Mouse (Mus musculus) kidney, adult 2 months (tissue): Measurements from ENCODE around the gene Cxcr2.

Experiments used
- CTCF ChIP-seq: fragments of 200-500 bp; conservative IDR thresholded peaks from 2 replicates; pipeline ENCODE4 v1.5.1; 2011; ENCODE audit warnings: low read depth, mild to moderate bottlenecking, control low read depth, low read length, moderate library complexity, mixed read lengths; ENCODE audit not compliant: insufficient read depth, insufficient read length
- POLR2A ChIP-seq: fragments of 200-500 bp; IDR thresholded peaks from one replicate; pipeline ENCODE4 v1.6.1; 2011; ENCODE audit warnings: low read depth, low read length, control low read depth

DNA sequence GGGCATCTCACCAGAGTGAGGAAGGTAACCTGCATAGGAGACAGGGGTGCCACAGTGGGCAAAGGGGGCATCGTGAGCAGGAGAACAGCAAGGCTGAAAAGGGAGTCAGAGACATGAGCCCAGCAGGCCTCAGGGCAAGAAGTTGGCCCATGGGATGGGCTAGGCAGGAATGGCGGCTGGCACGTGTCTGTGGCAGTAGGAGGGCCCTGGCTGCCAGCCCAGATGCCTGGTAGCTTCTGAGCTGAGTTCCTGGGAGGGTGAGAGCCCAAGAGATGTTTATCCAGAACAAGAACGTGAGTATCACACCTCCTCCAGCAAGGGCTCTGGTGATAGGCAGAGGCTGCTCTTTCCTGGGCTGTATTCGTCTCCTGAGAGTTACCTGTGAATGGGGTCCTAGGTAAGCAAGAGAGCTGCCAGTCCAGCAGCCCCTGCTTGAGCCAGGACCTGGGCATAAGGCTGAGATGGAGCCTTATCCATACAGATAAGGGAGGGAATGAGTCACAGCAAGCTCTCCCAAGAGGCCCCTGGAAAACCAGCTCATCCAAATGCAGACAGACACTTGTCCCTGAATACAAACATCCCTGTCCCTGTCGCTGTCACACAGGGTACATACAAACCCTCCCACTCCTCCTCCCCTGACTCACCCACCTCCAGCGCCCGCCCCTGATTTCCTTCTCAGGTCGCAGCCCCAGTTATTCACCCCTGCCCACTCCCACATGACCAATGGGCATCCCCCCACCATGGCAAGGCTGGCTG is 31.8 kb upstream of the Cxcr2 start:
- TF ChIP-seq CTCF (no peak), POLR2A (no peak)
